Mouse (Mus musculus): ENCODE measurements around the gene Tmem114.

Tmem114 gene

GRCm38 (mm10) chr16:8424971-8425330, at the start of gene Tmem114:
Tmem114 (minus strand) TSS chr16:8425136.
- no peak for DNase-seq (ENCODE audit: extremely low spot score)

GRCm38 (mm10) chr16:8470603-8471481, 45.9 kb upstream of the Tmem114 start, which contains the start of gene Mettl22:
Mettl22 (plus strand) TSS chr16:8470788.
- DNase-seq (ENCODE audit: extremely low spot score), result peak; percentile 87

- DNase-seq (ENCODE audit: extremely low spot score), result no peak
Measured at GRCm38 (mm10) chr16:8470132-8470531, 45.2 kb upstream of the Tmem114 start.

GRCm38 (mm10) chr16:8459098-8459497, 34.2 kb upstream of the Tmem114 start:
- peak; percentile 69 for DNase-seq (ENCODE audit: extremely low spot score)

GRCm38 (mm10) chr16:8458391-8458790, 33.5 kb upstream of the Tmem114 start:
- DNase-seq (ENCODE audit: extremely low spot score), result no peak

- DNase-seq (ENCODE audit: extremely low spot score), result no peak
Measured at GRCm38 (mm10) chr16:8455221-8455620, 30.3 kb upstream of the Tmem114 start.

- DNase-seq (ENCODE audit: extremely low spot score), result no peak
Measured at GRCm38 (mm10) chr16:8453301-8453700, 28.4 kb upstream of the Tmem114 start.

- no peak for DNase-seq (ENCODE audit: extremely low spot score)
Measured at GRCm38 (mm10) chr16:8446256-8446655, 21.3 kb upstream of the Tmem114 start.

- no peak for DNase-seq (ENCODE audit: extremely low spot score)
Measured at GRCm38 (mm10) chr16:8444911-8445310, 20.0 kb upstream of the Tmem114 start.

GRCm38 (mm10) chr16:8432616-8433015, 7.7 kb upstream of the Tmem114 start:
- no peak for DNase-seq (ENCODE audit: extremely low spot score)

GRCm38 (mm10) chr16:8429531-8429930, 4.6 kb upstream of the Tmem114 start:
- no peak for DNase-seq (ENCODE audit: extremely low spot score)

GRCm38 (mm10) chr16:8425736-8426135, 800 bp upstream of the Tmem114 start:
- DNase-seq (ENCODE audit: extremely low spot score), result no peak

- DNase-seq (ENCODE audit: extremely low spot score), result no peak
Measured at GRCm38 (mm10) chr16:8424161-8424970, 570 bp downstream of the Tmem114 start.

GRCm38 (mm10) chr16:8423626-8424114, 1.3 kb downstream of the Tmem114 start:
- DNase-seq (ENCODE audit: extremely low spot score), result no peak

- DNase-seq (ENCODE audit: extremely low spot score), result no peak
Measured at GRCm38 (mm10) chr16:8420842-8421241, 4.1 kb downstream of the Tmem114 start.

GRCm38 (mm10) chr16:8420381-8420780, 4.6 kb downstream of the Tmem114 start:
- no peak for DNase-seq (ENCODE audit: extremely low spot score)

- no peak for DNase-seq (ENCODE audit: extremely low spot score)
Measured at GRCm38 (mm10) chr16:8419666-8420065, 5.3 kb downstream of the Tmem114 start.

- no peak for DNase-seq (ENCODE audit: extremely low spot score)
Measured at GRCm38 (mm10) chr16:8418126-8418525, 6.8 kb downstream of the Tmem114 start.

GRCm38 (mm10) chr16:8417011-8417720, 7.8 kb downstream of the Tmem114 start:
- no peak for DNase-seq (ENCODE audit: extremely low spot score)

GRCm38 (mm10) chr16:8415996-8416395, 8.9 kb downstream of the Tmem114 start:
- no peak for DNase-seq (ENCODE audit: extremely low spot score)

- DNase-seq (ENCODE audit: extremely low spot score), result no peak
Measured at GRCm38 (mm10) chr16:8413441-8413840, 11.5 kb downstream of the Tmem114 start.

- DNase-seq (ENCODE audit: extremely low spot score), result peak; percentile 65
Measured at GRCm38 (mm10) chr16:8412213-8412612, 12.7 kb downstream of the Tmem114 start.
